Mouse (Mus musculus): ENCODE data around the gene Numbl.

The Numbl gene

GRCm38 (mm10) chr7:27324928-27325327 lies 66.7 kb downstream of the Numbl start:
- no peak for DNase-seq (ENCODE audit: low read depth, low spot score)

- no peak for DNase-seq (ENCODE audit: low read depth, low spot score)
Observed at GRCm38 (mm10) chr7:27325697-27326096, 67.5 kb downstream of the Numbl start.

- DNase-seq (ENCODE audit: low read depth, low spot score): no peak
Observed at GRCm38 (mm10) chr7:27326101-27326880, 68.1 kb downstream of the Numbl start.

- DNase-seq (ENCODE audit: low read depth, low spot score): no peak
Observed at GRCm38 (mm10) chr7:27327500-27327899, 69.3 kb downstream of the Numbl start.

- DNase-seq (ENCODE audit: low read depth, low spot score): no peak
Observed at GRCm38 (mm10) chr7:27328161-27328560, 69.9 kb downstream of the Numbl start.

- no peak for DNase-seq (ENCODE audit: low read depth, low spot score)
Observed at GRCm38 (mm10) chr7:27328648-27329047, 70.4 kb downstream of the Numbl start.

GRCm38 (mm10) chr7:27329326-27329947 lies 71.2 kb downstream of the Numbl start:
- peak; percentile 37 for DNase-seq (ENCODE audit: low read depth, low spot score)

- DNase-seq (ENCODE audit: low read depth, low spot score): no peak
Observed at GRCm38 (mm10) chr7:27329981-27330380, 71.7 kb downstream of the Numbl start.

GRCm38 (mm10) chr7:27330709-27331540 lies 72.7 kb downstream of the Numbl start:
- peak; percentile 32 for DNase-seq (ENCODE audit: low read depth, low spot score)

GRCm38 (mm10) chr7:27331541-27331851 lies 73.3 kb downstream of the Numbl start:
- DNase-seq (ENCODE audit: low read depth, low spot score): no peak
